Mouse (Mus musculus): Measurements from ENCODE around the gene Cox7a1. TPM values are rescaled to one million over a fixed set of nuclear protein-coding genes. Genes with fewer than 3 reads are reported as not detected.

Gene Cox7a1
- total and polyA plus RNA-seq, 3 experiments: 1.6 to 15.2 (median 14.0) TPM

GRCm38 (mm10) chr7:30193013-30193412, 9.1 kb downstream of the Cox7a1 start:
- Histone ChIP-seq H3K4me1 (ENCODE audit: control insufficient read depth in 1 of 2, insufficient read depth in 2 of 2) (peaks cover 0 to 21% of the 10 kb centered on the region in 2 experiments; a peak in 2 of 4 replicates), H3K36me3 (replicated peaks in 1 of 2; ENCODE audit: control insufficient read depth in 1 of 2, insufficient read depth in 1 of 2, low read length in 1 of 2) (peaks cover 37 to 49% of the 10 kb centered on the region in 2 experiments), H3K9ac (ENCODE audit: insufficient read depth, low read depth) (0 out of 2 replicates have a peak overlapping the region, but pooled peaks have one; percentile 95), H3K27ac (ENCODE audit: insufficient read depth, low read depth) (no peak overlapping the region), H3K4me3 (replicated peaks in 1 of 3; ENCODE audit: low read depth in 2 of 3, low read length in 2 of 3, poor library complexity in 1 of 3) (no peak overlapping the region), H3K79me2 (replicated peaks; ENCODE audit: control insufficient read depth, extremely low read depth, insufficient read depth, poor library complexity, severe bottlenecking) (peaks cover 14% of the 10 kb centered on the region), H3K27me3 (replicated peaks) (no peaks in the 10 kb centered on the region), H3K9me3 (replicated peaks; ENCODE audit: low read length) (no peaks in the 10 kb centered on the region), H3K4me2 (ENCODE audit: insufficient read depth, low read depth, poor library complexity, severe bottlenecking) (peak overlapping the region; percentile 39; the same call in 1 of the 2 replicates)
- DNase-seq (ENCODE audit: extremely low read depth): no peak
- TF ChIP-seq JUND (conservative IDR thresholded peaks at IDR 0.05; ENCODE audit: low read depth, low read length) (no peak), ZKSCAN1 (IDR thresholded peaks at IDR 0.05; ENCODE audit: borderline replicate concordance, low read depth, low read length) (no peak), RAD21 (IDR thresholded peaks at IDR 0.05; ENCODE audit: low read depth, low read length) (no peak), USF2 (conservative IDR thresholded peaks at IDR 0.05; ENCODE audit: low read depth, low read length) (no peak), POLR2AphosphoS2 (IDR thresholded peaks at IDR 0.05; ENCODE audit: low read depth, low read length) (no peak), IRF4 (IDR thresholded peaks at IDR 0.05; ENCODE audit: low read depth, low read length) (no peak)
- dilution Hi-C loops (cut with MboI; ENCODE audit: extremely low pct_ligation_motif_present, extremely low pct_unique_long_range_greater_than_20kb, low sequenced_read_pairs) (no loop called here), in situ Hi-C loops (cut with MboI; ENCODE audit: low pct_ligation_motif_present, low pct_unique_long_range_greater_than_20kb, low sequenced_read_pairs) (no loop called here)

GRCm38 (mm10) chr7:30193581-30194100, 9.7 kb downstream of the Cox7a1 start:
- no peak overlapping the region for H3K27ac ChIP-seq (ENCODE audit: insufficient read depth, low read depth)
- peak; percentile 87 for DNase-seq (ENCODE audit: extremely low read depth)
- no peaks in the 10 kb centered on the region for H3K27me3 ChIP-seq (replicated peaks)
- H3K79me2 ChIP-seq (replicated peaks; ENCODE audit: control insufficient read depth, extremely low read depth, insufficient read depth, poor library complexity, severe bottlenecking): peaks cover 14% of the 10 kb centered on the region
- in situ Hi-C loops (cut with MboI; ENCODE audit: low pct_ligation_motif_present, low pct_unique_long_range_greater_than_20kb, low sequenced_read_pairs): no loop called here
- H3K4me3 ChIP-seq (replicated peaks in 1 of 3; ENCODE audit: low read depth in 2 of 3, low read length in 2 of 3, poor library complexity in 1 of 3): peak overlapping the region; percentile 28 to 92 (median 84)
- peaks cover 30 to 43% of the 10 kb centered on the region in 2 experiments for H3K36me3 ChIP-seq (replicated peaks in 1 of 2; ENCODE audit: control insufficient read depth in 1 of 2, insufficient read depth in 1 of 2, low read length in 1 of 2)
- peak overlapping the region; percentile 95 for H3K9ac ChIP-seq (ENCODE audit: insufficient read depth, low read depth)
- dilution Hi-C loops (cut with MboI; ENCODE audit: extremely low pct_ligation_motif_present, extremely low pct_unique_long_range_greater_than_20kb, low sequenced_read_pairs): no loop called here
- H3K4me2 ChIP-seq (ENCODE audit: insufficient read depth, low read depth, poor library complexity, severe bottlenecking): peak overlapping the region; percentile 39
- TF ChIP-seq TCF12 (IDR thresholded peaks at IDR 0.05; ENCODE audit: low read depth, low read length): peak; percentile 61; the same call in 1 of the 2 replicates
- peak; percentile 53; the same call in 1 of the 2 replicates for TF ChIP-seq POLR2A (IDR thresholded peaks at IDR 0.05; ENCODE audit: low read depth, low read length)
- peak; percentile 79 for TF ChIP-seq MXI1 (IDR thresholded peaks at IDR 0.05; ENCODE audit: low read depth, low read length)
- no peak for TF ChIP-seq MYC (IDR thresholded peaks at IDR 0.05; ENCODE audit: low read depth, low read length)
- peak; percentile 78 for TF ChIP-seq NRF1 (IDR thresholded peaks at IDR 0.05; ENCODE audit: low read depth, low read length)
- H3K9me3 ChIP-seq (replicated peaks; ENCODE audit: low read length): no peaks in the 10 kb centered on the region
- peaks cover 0 to 24% of the 10 kb centered on the region in 2 experiments; a peak in 2 of 4 replicates for H3K4me1 ChIP-seq (ENCODE audit: control insufficient read depth in 1 of 2, insufficient read depth in 2 of 2)

GRCm38 (mm10) chr7:30194101-30194831, 10.3 kb downstream of the Cox7a1 start:
- peak overlapping the region; percentile 39 for H3K4me2 ChIP-seq (ENCODE audit: insufficient read depth, low read depth, poor library complexity, severe bottlenecking)
- H3K9me3 ChIP-seq (replicated peaks; ENCODE audit: low read length): no peaks in the 10 kb centered on the region
- H3K27ac ChIP-seq (ENCODE audit: insufficient read depth, low read depth): peak overlapping the region; percentile 86
- H3K4me1 ChIP-seq (ENCODE audit: control insufficient read depth in 1 of 2, insufficient read depth in 2 of 2): peaks cover 0 to 24% of the 10 kb centered on the region in 2 experiments; a peak in 2 of 4 replicates
- no peaks in the 10 kb centered on the region for H3K27me3 ChIP-seq (replicated peaks)
- peak overlapping the region; percentile 95 for H3K9ac ChIP-seq (ENCODE audit: insufficient read depth, low read depth)
- H3K79me2 ChIP-seq (replicated peaks; ENCODE audit: control insufficient read depth, extremely low read depth, insufficient read depth, poor library complexity, severe bottlenecking): peaks cover 14% of the 10 kb centered on the region
- TF ChIP-seq UBTF (IDR thresholded peaks at IDR 0.05; ENCODE audit: low read depth, low read length): 0 out of 2 replicates have a peak, but pooled peaks have one; percentile 30
- TF ChIP-seq MEF2A (IDR thresholded peaks at IDR 0.05; ENCODE audit: borderline replicate concordance, low read depth, low read length): no peak
- TF ChIP-seq KAT2A (IDR thresholded peaks at IDR 0.05; ENCODE audit: insufficient replicate concordance, low read length): 0 out of 2 replicates have a peak, but pooled peaks have one; percentile 3
- peak; percentile 99 for TF ChIP-seq ZNF384 (IDR thresholded peaks at IDR 0.05; ENCODE audit: low read depth, low read length)
- no peak for TF ChIP-seq GABPA (IDR thresholded peaks at IDR 0.05; ENCODE audit: insufficient replicate concordance, low read depth, low read length)
- TF ChIP-seq RAD21 (IDR thresholded peaks at IDR 0.05; ENCODE audit: low read depth, low read length): no peak
- peak; percentile 85 for TF ChIP-seq SIN3A (IDR thresholded peaks at IDR 0.05; ENCODE audit: low read length)
- no peak for TF ChIP-seq MAX (IDR thresholded peaks at IDR 0.05; ENCODE audit: low read length)
- peak; percentile 63 for TF ChIP-seq POLR2A (IDR thresholded peaks at IDR 0.05; ENCODE audit: low read depth, low read length)
- peak; percentile 64; the same call in 1 of the 2 replicates for TF ChIP-seq ELF1 (IDR thresholded peaks at IDR 0.05; ENCODE audit: low read depth, low read length)
- TF ChIP-seq BHLHE40 (IDR thresholded peaks at IDR 0.05; ENCODE audit: low read depth, low read length): no peak
- TF ChIP-seq HCFC1 (IDR thresholded peaks at IDR 0.05; ENCODE audit: low read depth, low read length): peak; percentile 63
- TF ChIP-seq POLR2AphosphoS2 (IDR thresholded peaks at IDR 0.05; ENCODE audit: low read depth, low read length): no peak
- TF ChIP-seq MXI1 (IDR thresholded peaks at IDR 0.05; ENCODE audit: low read depth, low read length): peak; percentile 77; the same call in 1 of the 2 replicates
- in situ Hi-C loops (cut with MboI; ENCODE audit: low pct_ligation_motif_present, low pct_unique_long_range_greater_than_20kb, low sequenced_read_pairs) (no loop called here), dilution Hi-C loops (cut with MboI; ENCODE audit: extremely low pct_ligation_motif_present, extremely low pct_unique_long_range_greater_than_20kb, low sequenced_read_pairs) (no loop called here)
- peak overlapping the region; percentile 76 to 92 (median 84) for H3K4me3 ChIP-seq (replicated peaks in 1 of 3; ENCODE audit: low read depth in 2 of 3, low read length in 2 of 3, poor library complexity in 1 of 3)
- DNase-seq (ENCODE audit: extremely low read depth): peak; percentile 61
- peaks cover 25 to 37% of the 10 kb centered on the region in 2 experiments for H3K36me3 ChIP-seq (replicated peaks in 1 of 2; ENCODE audit: control insufficient read depth in 1 of 2, insufficient read depth in 1 of 2, low read length in 1 of 2)
